Comparison of ENCODE assay signal across 8 mouse cellular contexts in genomic region chr17:45580958-45581477, GRCm38 (mm10). TPM values are rescaled to one million over a fixed set of nuclear protein-coding genes. Genes with fewer than 3 reads are reported as not detected.
DNase-seq lines count a peak whose midpoint lies in the region; ATAC-seq lines count a peak whose summit lies in the region.

No protein-coding gene starts in this region.

- DNase-seq in hindbrain, embryonic 10.5 days (ENCODE audit: low spot score), result no peak
- DNase-seq in heart, postnatal 10 days, result peak; percentile 63 to 71
- no peak for DNase-seq in thymus, postnatal 4 days
- DNase-seq in layer of hippocampus, adult 9-11 months, result no peak

- H3K9ac ChIP-seq in hindbrain, embryonic 16.5 days (ENCODE audit: low read depth, low read length), result no peak overlapping the region
- H3K9ac ChIP-seq in liver, embryonic 15.5 days, result no peak overlapping the region; the same call in 1 of the 2 replicates

- intact Hi-C loops in heart, postnatal 10 days (cut with DNase I), result loop anchor here (1.0 to 2.0 kb wide), 3 partner anchors 16 to 62 kb away; no protein-coding TSS in a partner anchor

- WGBS in hindbrain, embryonic 10.5 days, result 48% methylated on average over 12 of the region's 12 CpGs
- 40% methylated on average over 12 of the region's 12 CpGs for WGBS in hindbrain, embryonic 16.5 days
- 41% methylated on average over 12 of the region's 12 CpGs for WGBS in liver, embryonic 15.5 days (ENCODE audit: insufficient replicate concordance)

- H3K27ac ChIP-seq in hindbrain, embryonic 10.5 days, result peak overlapping the region; percentile 18; the same call in 1 of the 2 replicates
- H3K27ac ChIP-seq in hindbrain, embryonic 16.5 days (ENCODE audit: low read depth, low read length), result no peak overlapping the region
- H3K27ac ChIP-seq in liver, embryonic 15.5 days (replicated peaks), result peak overlapping the region; percentile 89

- H3K4me1 ChIP-seq in hindbrain, embryonic 10.5 days (replicated peaks), result peaks cover 32% of the 10 kb centered on the region
- peaks cover 15% of the 10 kb centered on the region for H3K4me1 ChIP-seq in hindbrain, embryonic 16.5 days (ENCODE audit: control insufficient read depth, insufficient read depth, low read depth, low read length)
- H3K4me1 ChIP-seq in liver, embryonic 15.5 days (replicated peaks), result peaks cover 74% of the 10 kb centered on the region

- H3K36me3 ChIP-seq in hindbrain, embryonic 10.5 days, result peaks cover 3% of the 10 kb centered on the region; the same call in 1 of the 2 replicates
- H3K36me3 ChIP-seq in hindbrain, embryonic 16.5 days (ENCODE audit: control insufficient read depth, insufficient read depth, low read length), result no peaks in the 10 kb centered on the region
- peaks cover 20% of the 10 kb centered on the region for H3K36me3 ChIP-seq in liver, embryonic 15.5 days (replicated peaks)

- H3K9me3 ChIP-seq in hindbrain, embryonic 10.5 days, result no peaks in the 10 kb centered on the region
- H3K9me3 ChIP-seq in hindbrain, embryonic 16.5 days (ENCODE audit: control insufficient read depth, low read length), result no peaks in the 10 kb centered on the region
- H3K9me3 ChIP-seq in liver, embryonic 15.5 days (replicated peaks), result no peaks in the 10 kb centered on the region

- H3K4me2 ChIP-seq in hindbrain, embryonic 16.5 days (ENCODE audit: low read length), result no peak overlapping the region
- no peak overlapping the region for H3K4me2 ChIP-seq in liver, embryonic 15.5 days

- ATAC-seq in hindbrain, embryonic 16.5 days, result no peak
- ATAC-seq in activated CD4-positive, CD25-positive, alpha-beta regulatory T cell, adult 4 months, result peak; percentile 25
- no peak for ATAC-seq in liver, embryonic 15.5 days (ENCODE audit: insufficient read depth)
- no peak for ATAC-seq in erythroid progenitor cell, adult 5-6 weeks (replicated peaks; ENCODE audit: low FRiP score, poor library complexity, severe bottlenecking)

- no peaks in the 10 kb centered on the region for H3K27me3 ChIP-seq in hindbrain, embryonic 10.5 days (ENCODE audit: insufficient read depth, poor library complexity, severe bottlenecking)
- H3K27me3 ChIP-seq in hindbrain, embryonic 16.5 days (replicated peaks; ENCODE audit: control insufficient read depth, insufficient read depth, low read length), result no peaks in the 10 kb centered on the region
- H3K27me3 ChIP-seq in liver, embryonic 15.5 days, result no peaks in the 10 kb centered on the region

- no peak overlapping the region for H3K4me3 ChIP-seq in hindbrain, embryonic 10.5 days
- H3K4me3 ChIP-seq in hindbrain, embryonic 16.5 days (ENCODE audit: low read length), result no peak overlapping the region
- H3K4me3 ChIP-seq in liver, embryonic 15.5 days (replicated peaks), result no peak overlapping the region

RNA-seq across cellular contexts. Expression of gene Hsp90ab1, which starts 7.9 kb away (rescaled TPM):
- 1,585 and 2,006 TPM in 2 replicates for polyA plus RNA-seq in hindbrain, embryonic 10.5 days (2016; fragmentation: Nextera tagmentation; extraction: Ambion mirVana)
- polyA plus RNA-seq in hindbrain, embryonic 16.5 days (2015; fragmentation: Nextera tagmentation; extraction: Ambion mirVana), result 1,542 and 1,571 TPM in 2 replicates
- polyA plus RNA-seq in activated CD4-positive, CD25-positive, alpha-beta regulatory T cell, adult 4 months (2017; shearing (Covaris generic)), result 100 to 1,000 TPM; 836 to 982 TPM
- total RNA-seq in heart, postnatal 10 days (2021), result 1,000 to 10,000 TPM; 1,000 to 1,054 TPM
- polyA plus RNA-seq in liver, embryonic 15.5 days (2015; fragmentation: Nextera tagmentation; extraction: Ambion mirVana), result 577 and 585 TPM in 2 replicates
- total RNA-seq in erythroid progenitor cell, adult 5-6 weeks (2015; ENCODE audit: low replicate concordance), result 200 and 204 TPM in 2 replicates
- 235 and 237 TPM in 2 replicates for total RNA-seq in erythroid progenitor cell, adult 5-6 weeks (2017; ENCODE audit: low replicate concordance)

RNA-seq across cellular contexts. Expression of gene Slc35b2, which starts 17.3 kb away (rescaled TPM):
- polyA plus RNA-seq in hindbrain, embryonic 10.5 days (2016; fragmentation: Nextera tagmentation; extraction: Ambion mirVana), result 121 TPM in 2 replicates
- 96.2 and 101 TPM in 2 replicates for polyA plus RNA-seq in hindbrain, embryonic 16.5 days (2015; fragmentation: Nextera tagmentation; extraction: Ambion mirVana)
- 10 to 100 TPM; 27.7 to 33.8 TPM for polyA plus RNA-seq in activated CD4-positive, CD25-positive, alpha-beta regulatory T cell, adult 4 months (2017; shearing (Covaris generic))
- total RNA-seq in heart, postnatal 10 days (2021), result 10 to 100 TPM; 34.5 to 36.8 TPM
- polyA plus RNA-seq in liver, embryonic 15.5 days (2015; fragmentation: Nextera tagmentation; extraction: Ambion mirVana), result 52.1 and 59.8 TPM in 2 replicates
- total RNA-seq in erythroid progenitor cell, adult 5-6 weeks (2015; ENCODE audit: low replicate concordance), result 15.5 and 18.4 TPM in 2 replicates
- 10.3 and 14.0 TPM in 2 replicates for total RNA-seq in erythroid progenitor cell, adult 5-6 weeks (2017; ENCODE audit: low replicate concordance)

RNA-seq across cellular contexts. Expression of gene Slc29a1, which starts 18.4 kb away (rescaled TPM):
- 60.4 and 72.0 TPM in 2 replicates for polyA plus RNA-seq in hindbrain, embryonic 10.5 days (2016; fragmentation: Nextera tagmentation; extraction: Ambion mirVana)
- 55.7 and 56.5 TPM in 2 replicates for polyA plus RNA-seq in hindbrain, embryonic 16.5 days (2015; fragmentation: Nextera tagmentation; extraction: Ambion mirVana)
- 10 to 100 TPM; 82.3 to 85.3 TPM for polyA plus RNA-seq in activated CD4-positive, CD25-positive, alpha-beta regulatory T cell, adult 4 months (2017; shearing (Covaris generic))
- total RNA-seq in heart, postnatal 10 days (2021), result 10 to 100 TPM; 88.3 to 99.0 TPM
- polyA plus RNA-seq in liver, embryonic 15.5 days (2015; fragmentation: Nextera tagmentation; extraction: Ambion mirVana), result 175 and 180 TPM in 2 replicates
- total RNA-seq in erythroid progenitor cell, adult 5-6 weeks (2015; ENCODE audit: low replicate concordance), result 101 and 133 TPM in 2 replicates
- total RNA-seq in erythroid progenitor cell, adult 5-6 weeks (2017; ENCODE audit: low replicate concordance), result 108 and 151 TPM in 2 replicates

RNA-seq across cellular contexts. Expression of gene Mymx, which starts 20.9 kb away (rescaled TPM):
- 0.62 TPM in 1 of 2 replicates, not detected in the other for polyA plus RNA-seq in hindbrain, embryonic 10.5 days (2016; fragmentation: Nextera tagmentation; extraction: Ambion mirVana)
- polyA plus RNA-seq in hindbrain, embryonic 16.5 days (2015; fragmentation: Nextera tagmentation; extraction: Ambion mirVana), result 1.2 TPM in 1 of 2 replicates, not detected in the other
- polyA plus RNA-seq in activated CD4-positive, CD25-positive, alpha-beta regulatory T cell, adult 4 months (2017; shearing (Covaris generic)), result not detected
- not detected for total RNA-seq in heart, postnatal 10 days (2021)
- 0.54 and 1.1 TPM in 2 replicates for polyA plus RNA-seq in liver, embryonic 15.5 days (2015; fragmentation: Nextera tagmentation; extraction: Ambion mirVana)
- not detected in 2 replicates for total RNA-seq in erythroid progenitor cell, adult 5-6 weeks (2015; ENCODE audit: low replicate concordance)
- total RNA-seq in erythroid progenitor cell, adult 5-6 weeks (2017; ENCODE audit: low replicate concordance), result not detected in 2 replicates

RNA-seq across cellular contexts. Expression of gene Nfkbie, which starts 25.5 kb away (rescaled TPM):
- 8.3 and 9.7 TPM in 2 replicates for polyA plus RNA-seq in hindbrain, embryonic 10.5 days (2016; fragmentation: Nextera tagmentation; extraction: Ambion mirVana)
- polyA plus RNA-seq in hindbrain, embryonic 16.5 days (2015; fragmentation: Nextera tagmentation; extraction: Ambion mirVana), result 6.1 and 6.8 TPM in 2 replicates
- polyA plus RNA-seq in activated CD4-positive, CD25-positive, alpha-beta regulatory T cell, adult 4 months (2017; shearing (Covaris generic)), result 10 to 100 TPM; 28.3 to 50.2 TPM
- total RNA-seq in heart, postnatal 10 days (2021), result 1 to 10 TPM; 1.8 to 2.7 TPM
- 1.2 and 1.6 TPM in 2 replicates for polyA plus RNA-seq in liver, embryonic 15.5 days (2015; fragmentation: Nextera tagmentation; extraction: Ambion mirVana)
- 2.1 and 2.9 TPM in 2 replicates for total RNA-seq in erythroid progenitor cell, adult 5-6 weeks (2015; ENCODE audit: low replicate concordance)
- 1.7 and 3.6 TPM in 2 replicates for total RNA-seq in erythroid progenitor cell, adult 5-6 weeks (2017; ENCODE audit: low replicate concordance)

Comparison
In these comparisons a context has a peak if more than half of its experiments do, and no peak if none do; other contexts are left out.
1. DNase-seq: peak in heart, postnatal 10 days (2 of 2); none in hindbrain, embryonic 10.5 days (single experiment), thymus, postnatal 4 days (single experiment) and layer of hippocampus, adult 9-11 months (single experiment).